Mouse (Mus musculus) telencephalon, adult 2 months (tissue): ENCODE data around the gene Akap11.

Source experiments
- DNase-seq: peaks from one replicate; pipeline ENCODE4 v3.0.0-alpha.2; 2011; ENCODE audit warnings: low read depth, low spot score

The Akap11 gene

DNA sequence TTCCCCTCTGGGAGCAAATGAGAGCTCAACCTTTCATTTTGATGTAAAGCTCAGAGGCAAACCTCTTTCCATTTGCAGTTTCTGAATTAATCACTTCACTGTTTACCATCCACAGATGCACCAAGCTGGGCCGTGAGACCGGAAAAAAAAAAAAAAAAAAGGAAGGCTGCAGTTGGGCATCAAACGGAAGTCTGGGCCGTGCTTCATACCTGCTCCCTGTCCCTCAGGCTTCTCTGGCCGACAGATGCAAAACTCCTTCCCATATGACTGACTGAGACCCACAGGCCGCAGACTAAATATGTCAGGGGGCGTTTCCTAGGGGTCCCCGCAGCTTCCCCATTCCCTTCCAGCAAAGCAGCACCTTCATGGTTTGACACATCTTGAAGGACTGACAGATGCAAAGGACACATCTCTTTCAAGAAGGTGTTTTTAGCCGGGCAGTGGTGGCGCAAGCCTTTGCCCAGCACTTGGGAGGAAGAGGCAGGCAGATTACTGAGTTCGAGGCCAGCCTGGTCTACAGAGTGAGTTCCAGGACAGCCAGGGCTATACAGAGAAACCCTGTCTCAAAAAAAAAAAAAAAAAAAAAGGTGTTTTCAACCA lies 87.7 kb downstream of the Akap11 start:
- DNase-seq = no peak

DNA sequence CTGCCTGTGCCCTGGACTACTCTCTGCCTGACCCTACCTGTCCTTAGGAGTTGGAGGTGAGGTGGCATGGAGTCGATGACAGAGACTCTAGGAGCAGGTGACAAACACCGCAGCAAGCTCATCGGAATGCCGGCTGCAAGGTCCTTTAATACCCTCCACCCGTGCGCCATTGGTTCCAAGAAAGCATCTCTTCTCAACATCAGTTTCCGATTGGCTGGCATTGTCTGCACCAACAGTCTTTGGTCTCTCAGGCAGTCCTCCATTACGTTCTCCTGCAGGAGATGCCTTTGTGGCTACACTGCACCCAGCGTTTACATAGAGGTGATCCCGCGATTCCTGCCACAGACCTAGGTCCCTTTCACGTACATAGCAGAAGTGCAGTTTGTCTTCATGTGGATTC lies 88.6 kb downstream of the Akap11 start:
- DNase-seq = no peak

DNA sequence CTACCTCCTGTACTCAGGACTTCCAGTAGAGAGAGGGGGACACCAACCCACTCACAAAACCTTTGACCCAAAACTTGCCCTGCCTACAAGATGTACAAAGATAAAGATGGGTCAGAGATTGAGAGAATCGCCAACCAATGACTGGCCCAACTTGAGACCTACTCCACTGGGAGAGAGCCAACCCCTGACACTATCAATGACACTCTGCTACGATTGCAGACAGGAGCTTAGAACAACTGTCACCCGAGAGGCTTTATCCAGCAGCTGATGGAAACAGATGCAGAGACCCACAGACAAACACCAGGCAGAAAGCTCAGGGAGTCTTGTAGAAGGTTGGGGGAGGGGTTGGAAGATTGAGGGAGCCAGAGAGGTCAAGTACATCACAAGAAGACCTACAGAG lies 89.1 kb downstream of the Akap11 start:
- no peak for DNase-seq
